Mouse (Mus musculus) hematopoietic stem cell, adult 5-6 weeks (primary cell): Measurements from ENCODE around the gene Olfr680-ps1. TPM values are rescaled to one million over a fixed set of nuclear protein-coding genes. Genes with fewer than 3 reads are reported as not detected.
"Not testable (repeated sequence)": the region's sequence is repeated elsewhere in the genome, so short reads cannot be mapped to it uniquely, and the experiment has no call there.

Experiments
- ATAC-seq, 2 experiments: fragments of 125-278 bp in 1 of 2; replicated peaks in 1 of 2; 2 replicates each; pipeline ENCODE4 v1.8.0; 2016 to 2017; ENCODE audit warnings: inconsistent platforms in 2 of 2, mild to moderate bottlenecking in 2 of 2, moderate number of reproducible peaks in 2 of 2, low read depth in 1 of 2, moderate TSS enrichment in 1 of 2; ENCODE audit not compliant: low FRiP score in 2 of 2, poor library complexity in 2 of 2, severe bottlenecking in 2 of 2, insufficient read depth in 1 of 2, low TSS enrichment in 1 of 2
- total RNA-seq: library from RNA; stranded (forward); fragments of 172-1452, 232-1000 nt; gene quantifications from 2 replicates; pipeline ENCODE4 v1.2.3, GENCODE M21; 2017

Gene Olfr680-ps1
- total RNA-seq, result not detected in 2 replicates

GRCm38 (mm10) chr7:105092717-105093116 is at the start of gene Olfr680-ps1:
Gene Olfr680-ps1 (minus strand): TSS chr7:105092817.
- not testable (repeated sequence) for ATAC-seq

- ATAC-seq, result no peak
Measured at GRCm38 (mm10) chr7:105141275-105141674, 48.7 kb upstream of the Olfr680-ps1 start.

- ATAC-seq, result no peak
Measured at GRCm38 (mm10) chr7:105116536-105116935, 23.9 kb upstream of the Olfr680-ps1 start, which contains the start of gene Olfr681. Gene Olfr681 (plus strand): TSS chr7:105116836.

GRCm38 (mm10) chr7:105080905-105081304 is 11.7 kb downstream of the Olfr680-ps1 start, which contains the start of gene Olfr679:
Gene Olfr679 (plus strand): TSS chr7:105081205.
- ATAC-seq, result no peak

- no peak for ATAC-seq
Measured at GRCm38 (mm10) chr7:105064175-105064574, 28.4 kb downstream of the Olfr680-ps1 start, which contains the start of gene Olfr678. Gene Olfr678 (plus strand): TSS chr7:105064475.

- ATAC-seq, result no peak
Measured at GRCm38 (mm10) chr7:105058951-105059350, 33.7 kb downstream of the Olfr680-ps1 start.

Other genes starting within 250 kb of the Olfr680-ps1 start
- not detected in 2 replicates for gene Usp17la, start 235.8 kb downstream of the Olfr680-ps1 start, total RNA-seq
- not detected in 2 replicates for gene Olfr665, start 214.8 kb downstream of the Olfr680-ps1 start, total RNA-seq
- not detected in 2 replicates for gene Olfr666, start 196.9 kb downstream of the Olfr680-ps1 start, total RNA-seq
- gene Olfr667, start 171.3 kb downstream of the Olfr680-ps1 start, total RNA-seq, result not detected in 2 replicates
- not detected in 2 replicates for gene Olfr668, start 164.8 kb downstream of the Olfr680-ps1 start, total RNA-seq
- not detected in 2 replicates for gene Olfr669, start 158.6 kb downstream of the Olfr680-ps1 start, total RNA-seq
- not detected in 2 replicates for gene Olfr670, start 130.2 kb downstream of the Olfr680-ps1 start, total RNA-seq
- not detected in 2 replicates for gene Olfr671, start 113.7 kb downstream of the Olfr680-ps1 start, total RNA-seq
- gene Olfr672, start 90.8 kb downstream of the Olfr680-ps1 start, total RNA-seq, result not detected in 2 replicates
- gene Olfr675, start 64.4 kb downstream of the Olfr680-ps1 start, total RNA-seq, result not detected in 2 replicates
- not detected in 2 replicates for gene Olfr676, start 60.1 kb downstream of the Olfr680-ps1 start, total RNA-seq
- gene Olfr677, start 41.4 kb downstream of the Olfr680-ps1 start, total RNA-seq, result not detected in 2 replicates
- gene Olfr678, start 28.3 kb downstream of the Olfr680-ps1 start, total RNA-seq, result not detected in 2 replicates
- gene Olfr679, start 11.6 kb downstream of the Olfr680-ps1 start, total RNA-seq, result not detected in 2 replicates
- not detected in 2 replicates for gene Olfr681, start 24.0 kb upstream of the Olfr680-ps1 start, total RNA-seq
- gene Olfr683, start 54.2 kb upstream of the Olfr680-ps1 start, total RNA-seq, result not detected in 2 replicates
- not detected in 2 replicates for gene Olfr684, start 70.8 kb upstream of the Olfr680-ps1 start, total RNA-seq
- not detected in 2 replicates for gene Olfr685, start 93.2 kb upstream of the Olfr680-ps1 start, total RNA-seq
- gene Olfr686, start 114.7 kb upstream of the Olfr680-ps1 start, total RNA-seq, result not detected in 2 replicates
- not detected in 2 replicates for gene Olfr688, start 195.3 kb upstream of the Olfr680-ps1 start, total RNA-seq
- gene Olfr689, start 218.3 kb upstream of the Olfr680-ps1 start, total RNA-seq, result not detected in 2 replicates
- gene Olfr690, start 241.3 kb upstream of the Olfr680-ps1 start, total RNA-seq, result not detected in 2 replicates
- not detected in 2 replicates for gene Olfr691, start 249.5 kb upstream of the Olfr680-ps1 start, total RNA-seq